Mouse (Mus musculus) heart, embryonic 14.5 days (tissue): ENCODE results near the gene Stard13. TPM values are rescaled to one million over a fixed set of nuclear protein-coding genes. Genes with fewer than 3 reads are reported as not detected.

ENCODE experiments used
- ATAC-seq: fragments of 200-750 bp; cut with Nextera tagmentation; 2 replicates; pipeline ENCODE4 v1.8.0; 2017; ENCODE audit warnings: low read depth, moderate TSS enrichment; ENCODE audit not compliant: insufficient number of reproducible peaks, insufficient read depth, low FRiP score
- H3K27ac ChIP-seq, 2 experiments: fragments of 200-500 bp in 1 of 2; fragments of 300-500 bp in 1 of 2; sonication (generic) in 1 of 2; replicated peaks in 1 of 2; 2 replicates each; pipeline ENCODE4 v1.5.1; 2012 to 2014; ENCODE audit warnings: low read depth in 2 of 2, low read length in 2 of 2, control low read depth in 1 of 2, mild to moderate bottlenecking in 1 of 2, mixed read lengths in 1 of 2; ENCODE audit not compliant: control insufficient read depth in 1 of 2, insufficient read depth in 1 of 2
- H3K27me3 ChIP-seq: fragments of 300-500 bp; sonication (generic); 2 replicates; pipeline ENCODE4 v1.6.1; 2014; ENCODE audit warnings: mild to moderate bottlenecking, low read length, control low read depth; ENCODE audit not compliant: control insufficient read depth, insufficient read depth
- H3K36me3 ChIP-seq: fragments of 300-500 bp; sonication (generic); 2 replicates; pipeline ENCODE4 v1.6.1; 2014; ENCODE audit warnings: mild to moderate bottlenecking, control low read depth, low read length, mixed read lengths; ENCODE audit not compliant: control insufficient read depth, insufficient read depth
- H3K4me1 ChIP-seq, 2 experiments: fragments of 200-500 bp in 1 of 2; fragments of 300-500 bp in 1 of 2; sonication (generic) in 1 of 2; 2 replicates each; pipeline ENCODE4 v1.6.1; 2012 to 2014; ENCODE audit warnings: low read length in 2 of 2, control low read depth in 1 of 2, mixed read lengths in 1 of 2; ENCODE audit not compliant: control insufficient read depth in 2 of 2, insufficient read depth in 2 of 2
- H3K4me2 ChIP-seq: fragments of 300-500 bp; sonication (generic); 2 replicates; pipeline ENCODE4 v1.6.1; 2014; ENCODE audit warnings: mild to moderate bottlenecking, low read length
- H3K4me3 ChIP-seq, 2 experiments: fragments of 200-500 bp in 1 of 2; fragments of 300-500 bp in 1 of 2; sonication (generic) in 1 of 2; 2 replicates each; pipeline ENCODE4 v1.5.1; 2012 to 2014; ENCODE audit warnings: low read length in 2 of 2, mild to moderate bottlenecking in 2 of 2, control low read depth in 1 of 2, low read depth in 1 of 2, moderate library complexity in 1 of 2; ENCODE audit not compliant: control insufficient read depth in 1 of 2, insufficient read depth in 1 of 2
- H3K9ac ChIP-seq: fragments of 300-500 bp; sonication (generic); 2 replicates; pipeline ENCODE4 v1.6.1; 2014; ENCODE audit warnings: mild to moderate bottlenecking, low read length
- H3K9me3 ChIP-seq: fragments of 300-500 bp; sonication (generic); 2 replicates; pipeline ENCODE4 v1.6.1; 2016; ENCODE audit warnings: low read length, control low read depth; ENCODE audit not compliant: control insufficient read depth
- WGBS: fragments of 180-500 bp; shearing (Covaris S2); extraction: QIAGEN DNeasy Blood & Tissue Kit; methylation state at CpG from one replicate; pipeline ENCODE4 v1.1.7; 2014; 5-methylcytosine and 5-hydroxymethylcytosine counted together
- polyA plus RNA-seq: library from polyadenylated mRNA; unstranded; fragments of >200 nt; fragmentation: Nextera tagmentation; extraction: Ambion mirVana; gene quantifications from 2 replicates; pipeline ENCODE4 v1.2.1, GENCODE M21; 2014

Gene Stard13
- polyA plus RNA-seq, 1 experiment from 2014 or later, result 3.4 TPM

GRCm38 (mm10) chr5:151180176-151180785 is 53.4 kb downstream of the Stard13 start:
- no peak overlapping the region for H3K9ac ChIP-seq
- H3K4me2 ChIP-seq, result no peak overlapping the region
- no peak overlapping the region for H3K4me3 ChIP-seq
- 83% methylated on average over 9 of the region's 9 CpGs for WGBS
- no peaks in the 10 kb centered on the region for H3K27me3 ChIP-seq
- no peaks in the 10 kb centered on the region for H3K9me3 ChIP-seq
- peaks cover 5 to 15% of the 10 kb centered on the region in 2 experiments for H3K4me1 ChIP-seq
- no peaks in the 10 kb centered on the region for H3K36me3 ChIP-seq
- ATAC-seq, result no peak
- no peak overlapping the region for H3K27ac ChIP-seq

- Histone ChIP-seq H3K9ac (no peak overlapping the region), H3K27me3 (no peaks in the 10 kb centered on the region), H3K4me3 (no peak overlapping the region), H3K9me3 (no peaks in the 10 kb centered on the region), H3K4me2 (no peak overlapping the region), H3K4me1 (peaks cover 4 to 12% of the 10 kb centered on the region in 2 experiments), H3K27ac (no peak overlapping the region), H3K36me3 (no peaks in the 10 kb centered on the region)
- WGBS, result 85% methylated on average over 3 of the region's 3 CpGs
- no peak for ATAC-seq
These were observed 56.5 kb downstream of the Stard13 start for GRCm38 (mm10) chr5:151177171-151177570.

GRCm38 (mm10) chr5:151175897-151176313 is 57.7 kb downstream of the Stard13 start:
- no peaks in the 10 kb centered on the region for H3K9me3 ChIP-seq
- 70% methylated on average over 4 of the region's 4 CpGs for WGBS
- no peaks in the 10 kb centered on the region for H3K36me3 ChIP-seq
- no peak overlapping the region for H3K9ac ChIP-seq
- H3K4me1 ChIP-seq, result peaks cover 4 to 12% of the 10 kb centered on the region in 2 experiments
- H3K27me3 ChIP-seq, result no peaks in the 10 kb centered on the region
- no peak overlapping the region for H3K27ac ChIP-seq
- no peak overlapping the region for H3K4me3 ChIP-seq
- no peak for ATAC-seq
- no peak overlapping the region for H3K4me2 ChIP-seq

- Histone ChIP-seq H3K9ac (no peak overlapping the region), H3K27ac (peak overlapping the region in 1 of 2 experiments; percentile 8; a peak in 1 of 4 replicates), H3K9me3 (no peaks in the 10 kb centered on the region), H3K27me3 (no peaks in the 10 kb centered on the region), H3K4me3 (no peak overlapping the region), H3K36me3 (no peaks in the 10 kb centered on the region), H3K4me1 (peaks cover 4 to 12% of the 10 kb centered on the region in 2 experiments), H3K4me2 (no peak overlapping the region)
- WGBS, result 55% methylated on average over 7 of the region's 7 CpGs
- ATAC-seq, result no peak
These were observed 58.9 kb downstream of the Stard13 start for GRCm38 (mm10) chr5:151174485-151175460.

GRCm38 (mm10) chr5:151173774-151174173 is 59.9 kb downstream of the Stard13 start:
- Histone ChIP-seq H3K4me3 (no peak overlapping the region), H3K4me1 (peaks cover 4 to 12% of the 10 kb centered on the region in 2 experiments), H3K27me3 (no peaks in the 10 kb centered on the region), H3K27ac (no peak overlapping the region), H3K36me3 (no peaks in the 10 kb centered on the region), H3K4me2 (no peak overlapping the region), H3K9me3 (peaks cover 5% of the 10 kb centered on the region; the same call in 1 of the 2 replicates), H3K9ac (no peak overlapping the region)
- no peak for ATAC-seq
- 82% methylated on average over 1 of the region's 1 CpGs for WGBS

- Histone ChIP-seq H3K4me2 (no peak overlapping the region), H3K9me3 (peaks cover 5% of the 10 kb centered on the region; the same call in 1 of the 2 replicates), H3K4me3 (no peak overlapping the region), H3K27ac (no peak overlapping the region), H3K36me3 (no peaks in the 10 kb centered on the region), H3K27me3 (no peaks in the 10 kb centered on the region), H3K9ac (no peak overlapping the region), H3K4me1 (peaks cover 9 to 18% of the 10 kb centered on the region in 2 experiments)
- 79% methylated on average over 3 of the region's 3 CpGs for WGBS
- no peak for ATAC-seq
These were observed 63.4 kb downstream of the Stard13 start for GRCm38 (mm10) chr5:151170168-151170750.

- Histone ChIP-seq H3K36me3 (no peaks in the 10 kb centered on the region), H3K4me1 (peaks cover 7 to 9% of the 10 kb centered on the region in 2 experiments), H3K27me3 (no peaks in the 10 kb centered on the region), H3K9me3 (peaks cover 5% of the 10 kb centered on the region; the same call in 1 of the 2 replicates), H3K27ac (no peak overlapping the region), H3K9ac (no peak overlapping the region), H3K4me2 (no peak overlapping the region), H3K4me3 (no peak overlapping the region)
- WGBS, result 87% methylated on average over 3 of the region's 3 CpGs
- ATAC-seq, result no peak
These were observed 65.4 kb downstream of the Stard13 start for GRCm38 (mm10) chr5:151168191-151168590.
